Mouse (Mus musculus) thymus, adult 2 months (tissue): Measurements from ENCODE around the gene Zbtb34. TPM values are rescaled to one million over a fixed set of nuclear protein-coding genes. Genes with fewer than 3 reads are reported as not detected.

Experiments
- DNase-seq: peaks from one replicate; pipeline ENCODE4 v3.0.0; 2021
- H3K27ac ChIP-seq: fragments of 200-500 bp; 2 replicates; pipeline ENCODE4 v1.5.1; 2012; ENCODE audit warnings: low read length, control low read depth; ENCODE audit not compliant: control insufficient read depth, insufficient read depth
- H3K27me3 ChIP-seq: fragments of 200-500 bp; 2 replicates; pipeline ENCODE4 v1.6.1; 2012; ENCODE audit warnings: mild to moderate bottlenecking, low read length, moderate library complexity, mixed read lengths; ENCODE audit not compliant: control insufficient read depth, insufficient read depth
- H3K36me3 ChIP-seq: fragments of 200-500 bp; 2 replicates; pipeline ENCODE4 v1.6.1; 2012; ENCODE audit warnings: mild to moderate bottlenecking, low read length, moderate library complexity; ENCODE audit not compliant: control insufficient read depth, insufficient read depth
- H3K4me1 ChIP-seq: fragments of 200-500 bp; replicated peaks from 2 replicates; pipeline ENCODE4 v1.6.1; 2012; ENCODE audit warnings: low read length; ENCODE audit not compliant: control insufficient read depth, insufficient read depth
- H3K4me3 ChIP-seq: fragments of 200-500 bp; 2 replicates; pipeline ENCODE4 v1.5.1; 2012; ENCODE audit warnings: mild to moderate bottlenecking, low read length, control low read depth, moderate library complexity; ENCODE audit not compliant: control insufficient read depth, insufficient read depth
- CTCF ChIP-seq: fragments of 200-500 bp; IDR thresholded peaks from 2 replicates; pipeline ENCODE4 v1.5.1; 2012; ENCODE audit warnings: mild to moderate bottlenecking, control low read depth, low read length, moderate library complexity, borderline replicate concordance; ENCODE audit not compliant: control insufficient read depth, poor library complexity, insufficient read depth; ENCODE audit errors: extremely low read depth
- POLR2A ChIP-seq: fragments of 200-500 bp; IDR thresholded peaks from 2 replicates; pipeline ENCODE4 v1.6.1; 2012; ENCODE audit warnings: mild to moderate bottlenecking, low read length, control low read depth, moderate library complexity; ENCODE audit not compliant: control insufficient read depth, poor library complexity, insufficient read depth; ENCODE audit errors: extremely low read depth
- WGBS: fragments of 180-500 bp; shearing (Covaris S2); methylation state at CpG from one replicate; pipeline ENCODE4 v1.1.7; 2018; 5-methylcytosine and 5-hydroxymethylcytosine counted together
- polyA plus RNA-seq: library from polyadenylated mRNA; depleted of rRNA; stranded (reverse); fragments of >200 nt; gene quantifications from 2 replicates; pipeline ENCODE4 v1.2.3, GENCODE M21; 2012

Zbtb34 gene
- polyA plus RNA-seq, 1 experiment = 22.0 TPM

- no peaks in the 10 kb centered on the region; the same call in 1 of the 2 replicates for H3K27me3 ChIP-seq
- no peak for DNase-seq
- TF ChIP-seq CTCF = no peak
- no peak for TF ChIP-seq POLR2A
- no peak overlapping the region for H3K27ac ChIP-seq
- H3K4me1 ChIP-seq = peaks cover 12% of the 10 kb centered on the region
- no peak overlapping the region for H3K4me3 ChIP-seq
- 72% methylated on average over 4 of the region's 4 CpGs for WGBS
- H3K36me3 ChIP-seq = peaks cover 17% of the 10 kb centered on the region
Measured at GRCm38 (mm10) chr2:33465966-33466365, 34.8 kb upstream of the Zbtb34 start.

GRCm38 (mm10) chr2:33465215-33465614, 34.1 kb upstream of the Zbtb34 start:
- TF ChIP-seq POLR2A (no peak), CTCF (no peak)
- Histone ChIP-seq H3K4me1 (peaks cover 12% of the 10 kb centered on the region), H3K27me3 (no peaks in the 10 kb centered on the region; the same call in 1 of the 2 replicates), H3K27ac (no peak overlapping the region), H3K36me3 (peaks cover 23% of the 10 kb centered on the region), H3K4me3 (no peak overlapping the region)
- DNase-seq = no peak
- WGBS = 92% methylated on average over 5 of the region's 5 CpGs

GRCm38 (mm10) chr2:33462066-33462465, 30.9 kb upstream of the Zbtb34 start:
- no peaks in the 10 kb centered on the region; the same call in 1 of the 2 replicates for H3K27me3 ChIP-seq
- no peak overlapping the region for H3K4me3 ChIP-seq
- peaks cover 36% of the 10 kb centered on the region for H3K36me3 ChIP-seq
- WGBS = 95% methylated on average over 7 of the region's 7 CpGs
- TF ChIP-seq CTCF (no peak), POLR2A (no peak)
- H3K4me1 ChIP-seq = peaks cover 6% of the 10 kb centered on the region; the same call in 1 of the 2 replicates
- no peak for DNase-seq
- H3K27ac ChIP-seq = no peak overlapping the region

- H3K27me3 ChIP-seq = no peaks in the 10 kb centered on the region; the same call in 1 of the 2 replicates
- WGBS = 100% methylated on average over 1 of the region's 1 CpGs
- H3K4me3 ChIP-seq = no peak overlapping the region
- no peak for DNase-seq
- H3K27ac ChIP-seq = no peak overlapping the region
- H3K4me1 ChIP-seq = peaks cover 4% of the 10 kb centered on the region; the same call in 1 of the 2 replicates
- peaks cover 36% of the 10 kb centered on the region for H3K36me3 ChIP-seq
- no peak for TF ChIP-seq POLR2A
- TF ChIP-seq CTCF = no peak
Measured at GRCm38 (mm10) chr2:33461066-33461465, 29.9 kb upstream of the Zbtb34 start.

GRCm38 (mm10) chr2:33459660-33460059, 28.5 kb upstream of the Zbtb34 start:
- H3K27ac ChIP-seq = no peak overlapping the region
- no peaks in the 10 kb centered on the region for H3K4me1 ChIP-seq
- DNase-seq = no peak
- no peak overlapping the region for H3K4me3 ChIP-seq
- peaks cover 44% of the 10 kb centered on the region for H3K36me3 ChIP-seq
- WGBS = 86% methylated on average over 4 of the region's 4 CpGs
- H3K27me3 ChIP-seq = no peaks in the 10 kb centered on the region
- TF ChIP-seq POLR2A = no peak
- no peak for TF ChIP-seq CTCF

GRCm38 (mm10) chr2:33456696-33457095, 25.6 kb upstream of the Zbtb34 start:
- Histone ChIP-seq H3K27ac (no peak overlapping the region), H3K27me3 (no peaks in the 10 kb centered on the region), H3K36me3 (peaks cover 56% of the 10 kb centered on the region), H3K4me1 (no peaks in the 10 kb centered on the region), H3K4me3 (no peak overlapping the region)
- TF ChIP-seq CTCF (no peak), POLR2A (no peak)
- no peak for DNase-seq
- WGBS = 97% methylated on average over 3 of the region's 3 CpGs

GRCm38 (mm10) chr2:33456242-33456641, 25.1 kb upstream of the Zbtb34 start:
- no peak for TF ChIP-seq CTCF
- TF ChIP-seq POLR2A = no peak
- no peaks in the 10 kb centered on the region for H3K4me1 ChIP-seq
- H3K36me3 ChIP-seq = peaks cover 53% of the 10 kb centered on the region
- H3K27me3 ChIP-seq = no peaks in the 10 kb centered on the region
- WGBS = 96% methylated on average over 5 of the region's 5 CpGs
- H3K4me3 ChIP-seq = no peak overlapping the region
- H3K27ac ChIP-seq = no peak overlapping the region
- DNase-seq = no peak
